8 mouse cellular contexts compared by ENCODE assay signal in the genomic region with DNA sequence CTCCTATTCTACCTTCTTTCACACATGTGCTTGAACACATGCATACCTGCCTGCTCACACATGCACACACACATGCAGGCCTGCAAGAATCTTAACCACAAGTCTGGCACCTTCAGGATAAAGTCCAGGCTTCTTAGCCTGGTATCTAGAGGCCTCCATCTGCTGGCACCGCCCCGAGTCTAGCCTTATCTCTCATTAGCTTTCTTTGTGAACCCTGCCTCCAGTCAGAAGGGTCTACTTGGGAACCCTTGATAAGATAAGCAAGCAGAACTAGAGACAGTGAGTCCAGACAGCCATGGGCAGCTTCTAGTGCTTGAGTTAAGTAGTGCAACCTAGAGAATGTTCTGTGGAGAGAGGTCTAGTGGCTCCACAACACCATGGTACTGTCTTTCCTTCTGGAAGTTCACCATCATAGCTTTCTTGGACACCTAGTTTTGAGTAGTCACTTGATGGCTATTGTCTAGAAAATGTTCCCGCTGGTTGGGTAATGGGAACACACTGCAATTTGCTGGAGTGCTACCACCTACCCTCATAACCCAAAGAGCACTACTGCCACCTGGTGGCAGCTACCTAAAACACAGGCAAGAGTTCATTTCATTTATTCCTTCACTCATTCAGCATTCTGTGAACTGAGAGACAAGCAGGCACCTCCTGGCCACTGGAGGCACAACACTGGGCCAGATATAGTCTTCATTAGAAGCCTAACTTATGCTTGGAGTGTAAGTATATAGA. TPM values are rescaled to one million over a fixed set of nuclear protein-coding genes. Genes with fewer than 3 reads are reported as not detected.
DNase-seq lines count a peak whose midpoint lies in the region; ATAC-seq and TF ChIP-seq lines count a peak whose summit lies in the region.

No protein-coding gene starts in this region.

- H3K9ac ChIP-seq in hindbrain, embryonic 14.5 days: no peak overlapping the region
- H3K9ac ChIP-seq in hindbrain, embryonic 12.5 days: no peak overlapping the region

- no peaks in the 10 kb centered on the region for H3K27me3 ChIP-seq in hindbrain, embryonic 14.5 days (ENCODE audit: control insufficient read depth, insufficient read depth, low read length)
- H3K27me3 ChIP-seq in hindbrain, embryonic 12.5 days: no peaks in the 10 kb centered on the region

- DNase-seq in hindbrain, embryonic 14.5 days (ENCODE audit: low spot score): peak; percentile 53
- peak; percentile 79 to 81 for DNase-seq in adrenal gland, postnatal 36 days
- peak; percentile 67 to 80 for DNase-seq in heart, postnatal 10 days
- DNase-seq in layer of hippocampus, adult 8-10 months (ENCODE audit: low spot score in 2 of 2): peak; percentile 42 to 73
- peak; percentile 72 for DNase-seq in lung, postnatal 10 days
- peak; percentile 85 to 91 for DNase-seq in spleen, postnatal 4 days (ENCODE audit: low spot score in 2 of 2)

- TF ChIP-seq CTCF in embryonic fibroblast, embryonic 13.5 days (IDR thresholded peaks at IDR 0.05; ENCODE audit: borderline replicate concordance, insufficient read depth, low read length): peak; percentile 46; the same call in 1 of the 2 replicates

- H3K4me2 ChIP-seq in hindbrain, embryonic 14.5 days (replicated peaks): no peak overlapping the region
- no peak overlapping the region for H3K4me2 ChIP-seq in hindbrain, embryonic 12.5 days (replicated peaks)

- peaks cover 10% of the 10 kb centered on the region for H3K4me1 ChIP-seq in hindbrain, embryonic 14.5 days (replicated peaks; ENCODE audit: control insufficient read depth, insufficient read depth, low read length)
- 0 out of 2 replicates have a peak, but pooled peaks cover 9% of the 10 kb centered on the region for H3K4me1 ChIP-seq in hindbrain, embryonic 12.5 days
- H3K4me1 ChIP-seq in embryonic fibroblast, embryonic 13.5 days (ENCODE audit: control insufficient read depth, insufficient read depth, low read length): peaks cover 8% of the 10 kb centered on the region; the same call in 1 of the 2 replicates

- 65% methylated on average over 3 of the region's 3 CpGs for WGBS in hindbrain, embryonic 14.5 days
- WGBS in hindbrain, embryonic 12.5 days: 64% methylated on average over 3 of the region's 3 CpGs

- intact Hi-C loops in heart, postnatal 10 days (cut with DNase I): loop anchor here (1.0 to 5.0 kb wide), 3 partner anchors 34 to 175 kb away; a partner anchor contains a TSS

- no peak for TF ChIP-seq POLR2A in embryonic fibroblast, embryonic 13.5 days (IDR thresholded peaks at IDR 0.05; ENCODE audit: low read depth, low read length)

- no peak for ATAC-seq in hindbrain, embryonic 14.5 days (ENCODE audit: low FRiP score)
- no peak; the same call in 1 of the 2 replicates for ATAC-seq in hindbrain, embryonic 12.5 days (ENCODE audit: low FRiP score)

- no peaks in the 10 kb centered on the region for H3K36me3 ChIP-seq in hindbrain, embryonic 14.5 days (replicated peaks; ENCODE audit: control insufficient read depth, insufficient read depth)
- H3K36me3 ChIP-seq in hindbrain, embryonic 12.5 days: no peaks in the 10 kb centered on the region

- no peaks in the 10 kb centered on the region for H3K9me3 ChIP-seq in hindbrain, embryonic 14.5 days (ENCODE audit: control insufficient read depth, low read length)
- no peaks in the 10 kb centered on the region for H3K9me3 ChIP-seq in hindbrain, embryonic 12.5 days (replicated peaks)

- H3K4me3 ChIP-seq in hindbrain, embryonic 14.5 days (replicated peaks; ENCODE audit: low read length): no peak overlapping the region
- H3K4me3 ChIP-seq in hindbrain, embryonic 12.5 days: no peak overlapping the region
- H3K4me3 ChIP-seq in embryonic fibroblast, embryonic 13.5 days (ENCODE audit: insufficient read depth, low read length): no peak overlapping the region

- H3K27ac ChIP-seq in hindbrain, embryonic 14.5 days: no peak overlapping the region
- H3K27ac ChIP-seq in hindbrain, embryonic 12.5 days: no peak overlapping the region
- H3K27ac ChIP-seq in embryonic fibroblast, embryonic 13.5 days (ENCODE audit: insufficient read depth, low read length): no peak overlapping the region

RNA-seq across cellular contexts. Expression of a gene that starts 35.0 kb away (rescaled TPM):
- 33.8 and 36.9 TPM in 2 replicates for polyA plus RNA-seq in hindbrain, embryonic 14.5 days (2014; fragmentation: Nextera tagmentation; extraction: Ambion mirVana)
- polyA plus RNA-seq in hindbrain, embryonic 12.5 days (2016; fragmentation: Nextera tagmentation; extraction: Ambion mirVana): 32.4 and 37.5 TPM in 2 replicates
- total RNA-seq in adrenal gland, postnatal 36 days (2021): 100 to 1,000 TPM; 126 to 136 TPM
- polyA plus RNA-seq in embryonic fibroblast, embryonic 13.5 days (2011; ENCODE audit: insufficient read length, low read depth, missing spikeins): 33.1 and 45.6 TPM in 2 replicates
- 10 to 100 TPM; 73.7 to 80.5 TPM for total RNA-seq in heart, postnatal 10 days (2021)
- 10 to 100 TPM; 64.8 to 69.9 (median 67.6) TPM for total RNA-seq in layer of hippocampus, adult 8-10 months (2022)

RNA-seq across cellular contexts. Expression of a gene that starts 35.8 kb away (rescaled TPM):
- polyA plus RNA-seq in hindbrain, embryonic 14.5 days (2014; fragmentation: Nextera tagmentation; extraction: Ambion mirVana): 1.6 and 2.2 TPM in 2 replicates
- polyA plus RNA-seq in hindbrain, embryonic 12.5 days (2016; fragmentation: Nextera tagmentation; extraction: Ambion mirVana): 1.7 and 1.8 TPM in 2 replicates
- 1 to 10 TPM; 5.6 to 9.5 TPM for total RNA-seq in adrenal gland, postnatal 36 days (2021)
- 0.52 and 0.86 TPM in 2 replicates for polyA plus RNA-seq in embryonic fibroblast, embryonic 13.5 days (2011; ENCODE audit: insufficient read length, low read depth, missing spikeins)
- 1 to 10 TPM; 1.0 to 1.4 TPM for total RNA-seq in heart, postnatal 10 days (2021)
- 10 to 100 TPM in 2 of 4 experiments, 1 to 10 TPM in 2; 2.1 to 16.8 (median 7.6) TPM for total RNA-seq in layer of hippocampus, adult 8-10 months (2022)
